Mouse (Mus musculus): Measurements from ENCODE around the gene Stard5. TPM values are rescaled to one million over a fixed set of nuclear protein-coding genes. Genes with fewer than 3 reads are reported as not detected.

Stard5 gene
- polyA plus RNA-seq, 1 experiment from 2014 or later = 25.8 TPM

- ATAC-seq (ENCODE audit: insufficient read depth, low FRiP score, low read depth) = no peak
- no peaks in the 10 kb centered on the region for H3K9me3 ChIP-seq
- H3K4me2 ChIP-seq = no peak overlapping the region
- H3K9ac ChIP-seq = no peak overlapping the region
- no peaks in the 10 kb centered on the region for H3K27me3 ChIP-seq (replicated peaks)
- 88% methylated on average over 8 of the region's 8 CpGs for WGBS
- no peaks in the 10 kb centered on the region for H3K4me1 ChIP-seq
- H3K4me3 ChIP-seq (replicated peaks) = no peak overlapping the region
- H3K27ac ChIP-seq = no peak overlapping the region
- H3K36me3 ChIP-seq = no peaks in the 10 kb centered on the region
Measured at GRCm38 (mm10) chr7:83615815-83616214, 15.9 kb upstream of the Stard5 start.

- 80% methylated on average over 3 of the region's 3 CpGs for WGBS
- H3K36me3 ChIP-seq = no peaks in the 10 kb centered on the region
- no peak overlapping the region for H3K4me3 ChIP-seq (replicated peaks)
- H3K9me3 ChIP-seq = no peaks in the 10 kb centered on the region
- H3K27ac ChIP-seq = no peak overlapping the region
- H3K4me1 ChIP-seq = no peaks in the 10 kb centered on the region
- H3K9ac ChIP-seq = no peak overlapping the region
- ATAC-seq (ENCODE audit: insufficient read depth, low FRiP score, low read depth) = no peak
- H3K27me3 ChIP-seq (replicated peaks) = no peaks in the 10 kb centered on the region
- no peak overlapping the region for H3K4me2 ChIP-seq
Measured at GRCm38 (mm10) chr7:83616268-83616667, 15.5 kb upstream of the Stard5 start.

- no peak overlapping the region for H3K27ac ChIP-seq
- H3K36me3 ChIP-seq = no peaks in the 10 kb centered on the region
- H3K4me1 ChIP-seq = no peaks in the 10 kb centered on the region
- no peaks in the 10 kb centered on the region for H3K27me3 ChIP-seq (replicated peaks)
- whole genome bisulfite sequencing = 97% methylated on average over 1 of the region's 1 CpGs
- no peaks in the 10 kb centered on the region for H3K9me3 ChIP-seq
- H3K4me3 ChIP-seq (replicated peaks) = no peak overlapping the region
- no peak overlapping the region for H3K9ac ChIP-seq
- ATAC-seq (ENCODE audit: insufficient read depth, low FRiP score, low read depth) = no peak
- H3K4me2 ChIP-seq = no peak overlapping the region
Measured at GRCm38 (mm10) chr7:83618709-83619108, 13.1 kb upstream of the Stard5 start.

GRCm38 (mm10) chr7:83622582-83622981, 9.2 kb upstream of the Stard5 start:
- Histone ChIP-seq H3K4me1 (no peaks in the 10 kb centered on the region), H3K27me3 (replicated peaks) (no peaks in the 10 kb centered on the region), H3K9ac (no peak overlapping the region), H3K9me3 (no peaks in the 10 kb centered on the region), H3K36me3 (no peaks in the 10 kb centered on the region), H3K4me3 (replicated peaks) (no peak overlapping the region), H3K4me2 (no peak overlapping the region), H3K27ac (no peak overlapping the region)
- no peak for ATAC-seq (ENCODE audit: insufficient read depth, low FRiP score, low read depth)
- 91% methylated on average over 6 of the region's 6 CpGs for WGBS

GRCm38 (mm10) chr7:83624065-83624464, 7.7 kb upstream of the Stard5 start:
- WGBS = 81% methylated on average over 1 of the region's 1 CpGs
- Histone ChIP-seq H3K27ac (no peak overlapping the region), H3K9ac (no peak overlapping the region), H3K4me1 (no peaks in the 10 kb centered on the region), H3K27me3 (replicated peaks) (no peaks in the 10 kb centered on the region), H3K4me2 (no peak overlapping the region), H3K36me3 (no peaks in the 10 kb centered on the region), H3K4me3 (replicated peaks) (no peak overlapping the region), H3K9me3 (no peaks in the 10 kb centered on the region)
- no peak for ATAC-seq (ENCODE audit: insufficient read depth, low FRiP score, low read depth)

- Histone ChIP-seq H3K9ac (no peak overlapping the region), H3K4me2 (no peak overlapping the region), H3K4me1 (0 out of 2 replicates have a peak, but pooled peaks cover 3% of the 10 kb centered on the region), H3K27me3 (replicated peaks) (no peaks in the 10 kb centered on the region), H3K4me3 (replicated peaks) (no peak overlapping the region), H3K9me3 (no peaks in the 10 kb centered on the region), H3K27ac (no peak overlapping the region), H3K36me3 (no peaks in the 10 kb centered on the region)
- no peak for ATAC-seq (ENCODE audit: insufficient read depth, low FRiP score, low read depth)
- 71% methylated on average over 8 of the region's 8 CpGs for WGBS
Measured at GRCm38 (mm10) chr7:83626557-83627257, 5.1 kb upstream of the Stard5 start.

GRCm38 (mm10) chr7:83627369-83627768, 4.4 kb upstream of the Stard5 start:
- Histone ChIP-seq H3K9me3 (no peaks in the 10 kb centered on the region), H3K9ac (no peak overlapping the region), H3K27me3 (replicated peaks) (no peaks in the 10 kb centered on the region), H3K4me1 (0 out of 2 replicates have a peak, but pooled peaks cover 3% of the 10 kb centered on the region), H3K36me3 (no peaks in the 10 kb centered on the region), H3K4me3 (replicated peaks) (no peak overlapping the region), H3K27ac (no peak overlapping the region), H3K4me2 (no peak overlapping the region)
- 81% methylated on average over 4 of the region's 4 CpGs for WGBS
- no peak for ATAC-seq (ENCODE audit: insufficient read depth, low FRiP score, low read depth)

DNA sequence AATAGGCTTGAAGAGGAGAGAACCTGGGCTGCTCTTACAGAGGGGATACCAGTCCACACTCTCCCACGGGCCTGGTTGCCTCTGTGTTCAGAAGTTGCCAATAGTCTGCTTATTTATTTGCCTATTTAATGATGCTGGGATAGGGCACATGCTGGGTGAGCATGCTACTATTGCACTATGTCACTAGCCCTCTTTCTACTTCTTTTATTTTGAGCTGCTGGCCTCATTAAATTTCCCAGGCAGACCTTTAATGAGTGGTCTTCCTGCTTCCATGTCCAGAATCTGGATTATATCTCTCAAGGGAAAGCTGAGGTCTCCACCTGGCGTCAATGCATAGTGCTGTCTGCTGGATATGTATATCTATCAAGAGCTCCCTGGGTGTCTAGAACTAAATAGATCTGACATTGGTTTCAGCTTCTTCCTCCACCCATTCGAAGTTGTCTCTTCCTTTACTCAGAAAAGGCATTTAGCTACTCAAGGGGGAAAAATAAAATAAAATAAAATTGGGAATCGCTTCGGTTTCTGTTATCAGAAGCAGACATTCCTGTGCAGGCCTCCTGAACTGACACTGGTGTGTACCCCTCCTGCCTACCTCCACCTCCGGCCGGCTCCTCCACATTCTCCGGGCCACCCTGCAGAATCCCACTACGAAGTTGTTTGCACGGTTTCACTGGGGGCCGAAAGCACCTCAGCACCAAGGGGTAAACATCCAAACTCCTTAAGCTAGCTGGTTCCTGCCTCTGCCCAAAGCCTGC, 509 bp upstream of the Stard5 start:
- Histone ChIP-seq H3K9ac (no peak overlapping the region), H3K27me3 (replicated peaks) (no peaks in the 10 kb centered on the region), H3K4me1 (peaks cover 19% of the 10 kb centered on the region; the same call in 1 of the 2 replicates), H3K4me2 (peak overlapping the region; percentile 62), H3K9me3 (no peaks in the 10 kb centered on the region), H3K4me3 (replicated peaks) (peak overlapping the region; percentile 62), H3K27ac (peak overlapping the region; percentile 40; the same call in 1 of the 2 replicates), H3K36me3 (no peaks in the 10 kb centered on the region)
- no peak for ATAC-seq (ENCODE audit: insufficient read depth, low FRiP score, low read depth)
- WGBS = 8% methylated on average over 11 of the region's 11 CpGs

DNA sequence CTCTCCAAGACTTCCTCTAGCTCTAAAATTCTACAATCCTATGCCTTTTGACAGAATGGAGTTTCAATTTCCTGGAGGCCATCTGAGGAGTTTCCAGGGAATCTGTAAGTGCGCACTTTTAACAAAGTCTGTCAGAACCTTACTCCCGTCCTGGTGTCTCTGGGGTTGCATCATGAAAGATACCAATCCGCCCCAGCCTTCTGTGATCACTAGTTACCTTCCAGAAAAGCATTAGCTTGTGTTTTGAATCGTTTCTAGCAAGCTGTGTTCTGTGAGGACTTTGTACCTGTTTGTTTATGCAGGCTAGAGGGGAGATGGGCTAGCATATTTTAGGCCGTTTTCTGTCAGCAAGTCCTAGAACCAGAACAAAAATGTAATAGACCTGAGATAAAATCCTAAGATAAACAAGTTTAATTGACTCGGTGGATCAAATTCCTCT, 942 bp downstream of the Stard5 start:
- H3K4me2 ChIP-seq = peak overlapping the region; percentile 62
- ATAC-seq (ENCODE audit: insufficient read depth, low FRiP score, low read depth) = no peak
- H3K9ac ChIP-seq = no peak overlapping the region
- WGBS = 36% methylated on average over 6 of the region's 6 CpGs
- no peaks in the 10 kb centered on the region for H3K27me3 ChIP-seq (replicated peaks)
- H3K36me3 ChIP-seq = 0 out of 2 replicates have a peak, but pooled peaks cover 3% of the 10 kb centered on the region
- H3K9me3 ChIP-seq = no peaks in the 10 kb centered on the region
- H3K4me1 ChIP-seq = peaks cover 19% of the 10 kb centered on the region; the same call in 1 of the 2 replicates
- H3K4me3 ChIP-seq (replicated peaks) = peak overlapping the region; percentile 62
- no peak overlapping the region; the same call in 1 of the 2 replicates for H3K27ac ChIP-seq

DNA sequence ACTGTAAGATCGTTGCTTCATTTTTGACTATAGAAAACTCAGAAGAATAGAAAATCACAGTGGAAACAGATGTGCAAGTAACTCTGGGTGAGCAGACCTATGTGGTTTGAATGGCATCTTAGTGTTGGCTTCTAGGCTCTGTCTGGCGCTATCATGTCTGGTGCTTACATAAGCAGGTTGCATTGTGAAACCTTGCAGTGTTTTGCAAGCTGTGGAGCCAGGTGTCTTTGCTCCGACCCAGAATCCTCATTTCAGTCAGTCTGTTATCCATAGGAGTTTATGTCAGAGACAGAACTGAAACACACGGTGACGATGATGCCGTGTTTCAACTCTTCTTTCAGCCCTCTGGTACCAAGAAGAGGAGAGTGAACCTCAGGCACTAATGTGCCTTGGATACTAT, 2.1 kb downstream of the Stard5 start:
- no peaks in the 10 kb centered on the region for H3K9me3 ChIP-seq
- H3K27me3 ChIP-seq (replicated peaks) = no peaks in the 10 kb centered on the region
- H3K4me1 ChIP-seq = peaks cover 23% of the 10 kb centered on the region; the same call in 1 of the 2 replicates
- H3K27ac ChIP-seq = no peak overlapping the region; the same call in 1 of the 2 replicates
- WGBS = 69% methylated on average over 6 of the region's 6 CpGs
- H3K36me3 ChIP-seq = peaks cover 8% of the 10 kb centered on the region; the same call in 1 of the 2 replicates
- H3K4me2 ChIP-seq = peak overlapping the region; percentile 62; the same call in 1 of the 2 replicates
- no peak for ATAC-seq (ENCODE audit: insufficient read depth, low FRiP score, low read depth)
- no peak overlapping the region for H3K4me3 ChIP-seq (replicated peaks)
- no peak overlapping the region for H3K9ac ChIP-seq

DNA sequence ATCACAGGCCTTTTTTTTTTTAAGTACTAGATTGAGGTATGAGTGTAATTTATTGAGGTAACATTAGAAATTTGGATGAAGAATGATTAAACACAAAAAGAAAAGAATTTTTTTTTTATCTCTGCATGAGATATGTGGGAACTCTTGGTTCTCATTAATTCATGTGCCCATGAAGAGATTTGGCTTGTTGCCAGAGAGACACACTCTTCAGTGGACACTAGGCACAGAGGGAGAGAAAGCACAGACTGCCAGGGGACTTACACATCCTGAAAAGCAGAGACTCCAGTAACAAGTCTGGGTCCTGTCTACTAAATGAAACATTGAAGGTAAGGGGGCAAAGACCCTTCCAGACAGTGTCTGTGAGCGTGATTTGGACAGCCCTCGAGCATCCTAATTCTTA, 4.0 kb downstream of the Stard5 start:
- no peak overlapping the region for H3K9ac ChIP-seq
- H3K4me2 ChIP-seq = no peak overlapping the region
- H3K27ac ChIP-seq = no peak overlapping the region
- H3K36me3 ChIP-seq = peaks cover 19% of the 10 kb centered on the region
- no peaks in the 10 kb centered on the region for H3K27me3 ChIP-seq (replicated peaks)
- no peak overlapping the region for H3K4me3 ChIP-seq (replicated peaks)
- no peaks in the 10 kb centered on the region for H3K9me3 ChIP-seq
- no peak for ATAC-seq (ENCODE audit: insufficient read depth, low FRiP score, low read depth)
- peaks cover 23% of the 10 kb centered on the region; the same call in 1 of the 2 replicates for H3K4me1 ChIP-seq
- 91% methylated on average over 2 of the region's 2 CpGs for WGBS

- no peak overlapping the region for H3K4me3 ChIP-seq (replicated peaks)
- no peak overlapping the region for H3K27ac ChIP-seq
- no peaks in the 10 kb centered on the region for H3K27me3 ChIP-seq (replicated peaks)
- H3K4me2 ChIP-seq = no peak overlapping the region
- no peak overlapping the region for H3K9ac ChIP-seq
- peaks cover 20% of the 10 kb centered on the region; the same call in 1 of the 2 replicates for H3K4me1 ChIP-seq
- H3K9me3 ChIP-seq = no peaks in the 10 kb centered on the region
- peaks cover 20% of the 10 kb centered on the region for H3K36me3 ChIP-seq
- 90% methylated on average over 8 of the region's 8 CpGs for WGBS
- ATAC-seq (ENCODE audit: insufficient read depth, low FRiP score, low read depth) = no peak
Measured at GRCm38 (mm10) chr7:83636425-83636824, 4.7 kb downstream of the Stard5 start.
